Mouse (Mus musculus): ENCODE data around the gene Zcchc17. TPM values are rescaled to one million over a fixed set of nuclear protein-coding genes. Genes with fewer than 3 reads are reported as not detected.

The Zcchc17 gene
- polyA plus RNA-seq, 1 experiment: 24.0 TPM

DNA sequence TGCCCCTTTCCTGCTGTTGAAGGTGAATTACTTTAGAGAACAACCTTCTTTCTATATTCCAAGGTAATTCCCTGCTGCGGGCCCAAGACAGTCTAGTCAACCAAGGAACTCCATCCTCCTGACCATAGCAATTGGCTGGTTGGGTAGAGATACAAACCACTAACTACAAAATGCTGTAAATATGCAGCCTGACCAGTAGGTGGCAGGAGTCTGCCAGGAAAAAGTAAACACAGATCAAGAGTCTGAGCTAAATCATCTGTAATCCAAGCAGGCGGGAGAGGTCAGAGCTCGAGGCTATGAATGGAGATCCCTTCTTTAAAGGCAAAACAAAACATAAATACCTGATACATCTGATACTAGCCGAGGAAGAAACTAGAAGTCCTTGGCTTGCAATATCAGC lies 18.1 kb downstream of the Zcchc17 start:
- H3K36me3 ChIP-seq (ENCODE audit: control insufficient read depth, insufficient read depth): no peaks in the 10 kb centered on the region
- H3K27me3 ChIP-seq (ENCODE audit: control insufficient read depth, insufficient read depth, insufficient read length): no peaks in the 10 kb centered on the region
- H3K79me2 ChIP-seq (ENCODE audit: control insufficient read depth, insufficient read depth): no peaks in the 10 kb centered on the region
- H3ac ChIP-seq (ENCODE audit: control insufficient read depth, insufficient read length): no peak overlapping the region
- no peak for TF ChIP-seq REST (IDR thresholded peaks at IDR 0.05; ENCODE audit: insufficient read depth, insufficient read length)
- no peak for TF ChIP-seq MYOG (IDR thresholded peaks at IDR 0.05; ENCODE audit: control insufficient read depth in 1 of 3, insufficient read depth in 1 of 3, insufficient read length in 2 of 3, low read depth in 2 of 3)
- TF ChIP-seq E2F4 (IDR thresholded peaks at IDR 0.05; ENCODE audit: insufficient read depth): no peak
- TF ChIP-seq USF1 (IDR thresholded peaks at IDR 0.05; ENCODE audit: low read depth): no peak
- TF ChIP-seq POLR2A (IDR thresholded peaks at IDR 0.05; ENCODE audit: insufficient read length, low read depth): no peak
- no peak for TF ChIP-seq TCF3 (IDR thresholded peaks at IDR 0.05; ENCODE audit: insufficient read length, low read depth)
- no peak for TF ChIP-seq MAX (IDR thresholded peaks at IDR 0.05; ENCODE audit: low read depth)
- no peak for TF ChIP-seq MYOD1 (IDR thresholded peaks at IDR 0.05; ENCODE audit: control insufficient read depth in 1 of 3, insufficient read length in 2 of 3, low read depth in 2 of 3)
- H3K4me3 ChIP-seq: no peak overlapping the region
- H3K4me2 ChIP-seq (ENCODE audit: low read depth): no peak overlapping the region

DNA sequence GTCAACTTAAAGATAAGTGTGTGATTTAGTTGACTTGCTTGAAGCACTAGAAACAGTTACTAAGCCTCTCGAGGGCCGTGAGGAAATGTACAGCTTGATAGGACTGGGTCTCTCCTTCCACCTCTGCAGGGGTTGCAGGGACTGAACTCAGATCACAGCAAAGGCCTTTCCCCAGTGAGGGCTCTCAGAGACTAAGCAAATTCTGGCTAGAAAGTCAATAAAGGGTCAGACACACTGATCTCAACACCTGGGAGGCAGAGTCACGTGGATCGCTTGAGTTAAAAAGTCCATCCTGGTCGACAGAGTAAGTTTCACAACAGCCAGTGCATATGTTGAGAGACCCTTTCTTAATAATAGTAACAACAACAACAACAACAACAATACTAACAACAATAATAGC lies 23.9 kb downstream of the Zcchc17 start:
- Histone ChIP-seq H3K4me2 (ENCODE audit: low read depth) (no peak overlapping the region), H3K79me2 (ENCODE audit: control insufficient read depth, insufficient read depth) (no peaks in the 10 kb centered on the region), H3K27me3 (ENCODE audit: control insufficient read depth, insufficient read depth, insufficient read length) (no peaks in the 10 kb centered on the region), H3ac (ENCODE audit: control insufficient read depth, insufficient read length) (no peak overlapping the region), H3K4me3 (no peak overlapping the region), H3K36me3 (ENCODE audit: control insufficient read depth, insufficient read depth) (peaks cover 3% of the 10 kb centered on the region)
- TF ChIP-seq CEBPB (IDR thresholded peaks at IDR 0.05; ENCODE audit: insufficient read depth, poor library complexity, severe bottlenecking) (no peak), REST (IDR thresholded peaks at IDR 0.05; ENCODE audit: insufficient read depth, insufficient read length) (no peak), TCF12 (IDR thresholded peaks at IDR 0.05; ENCODE audit: insufficient read depth, poor library complexity, severe bottlenecking) (no peak), USF1 (IDR thresholded peaks at IDR 0.05; ENCODE audit: low read depth) (no peak), POLR2AphosphoS2 (IDR thresholded peaks at IDR 0.05; ENCODE audit: insufficient read length, low read depth) (no peak), TCF3 (IDR thresholded peaks at IDR 0.05; ENCODE audit: insufficient read length, low read depth) (no peak), MAX (IDR thresholded peaks at IDR 0.05; ENCODE audit: low read depth) (no peak), E2F4 (IDR thresholded peaks at IDR 0.05; ENCODE audit: insufficient read depth) (no peak), MYOG (IDR thresholded peaks at IDR 0.05; ENCODE audit: control insufficient read depth in 1 of 3, insufficient read depth in 1 of 3, insufficient read length in 2 of 3, low read depth in 2 of 3) (no peak), MYOD1 (IDR thresholded peaks at IDR 0.05; ENCODE audit: control insufficient read depth in 1 of 3, insufficient read length in 2 of 3, low read depth in 2 of 3) (no peak), POLR2A (IDR thresholded peaks at IDR 0.05; ENCODE audit: insufficient read length, low read depth) (no peak), SRF (IDR thresholded peaks at IDR 0.05; ENCODE audit: control insufficient read depth, insufficient read length, low read depth) (no peak)

DNA sequence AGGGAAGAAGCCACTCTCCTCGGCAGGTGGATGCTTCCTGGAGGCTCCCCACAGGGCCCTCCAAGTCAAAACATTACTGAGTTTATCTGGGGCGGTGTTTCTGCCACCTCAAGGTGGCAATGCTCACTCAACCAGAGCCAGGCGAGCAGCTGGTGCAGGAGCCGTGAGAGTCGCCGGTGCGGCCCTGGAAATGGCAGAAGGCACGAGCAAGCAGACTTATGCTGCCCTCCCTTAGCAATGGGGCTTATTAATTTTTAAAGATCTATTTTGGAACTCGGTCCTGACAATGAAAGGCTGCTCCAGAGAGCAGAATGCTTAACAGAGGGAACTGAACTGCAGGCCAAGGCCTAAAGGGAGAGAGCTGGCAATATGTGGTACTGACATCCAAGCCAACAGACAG lies 32.4 kb downstream of the Zcchc17 start:
- H3K79me2 ChIP-seq (ENCODE audit: control insufficient read depth, insufficient read depth): no peaks in the 10 kb centered on the region
- TF ChIP-seq TCF12 (IDR thresholded peaks at IDR 0.05; ENCODE audit: insufficient read depth, poor library complexity, severe bottlenecking): no peak
- TF ChIP-seq SRF (IDR thresholded peaks at IDR 0.05; ENCODE audit: control insufficient read depth, insufficient read length, low read depth): no peak
- TF ChIP-seq POLR2AphosphoS2 (IDR thresholded peaks at IDR 0.05; ENCODE audit: insufficient read length, low read depth): no peak
- no peak for TF ChIP-seq E2F4 (IDR thresholded peaks at IDR 0.05; ENCODE audit: insufficient read depth)
- no peak for TF ChIP-seq MYOG (IDR thresholded peaks at IDR 0.05; ENCODE audit: control insufficient read depth in 1 of 3, insufficient read depth in 1 of 3, insufficient read length in 2 of 3, low read depth in 2 of 3)
- no peak for TF ChIP-seq USF1 (IDR thresholded peaks at IDR 0.05; ENCODE audit: low read depth)
- no peak for TF ChIP-seq MAX (IDR thresholded peaks at IDR 0.05; ENCODE audit: low read depth)
- no peak for TF ChIP-seq REST (IDR thresholded peaks at IDR 0.05; ENCODE audit: insufficient read depth, insufficient read length)
- TF ChIP-seq MYOD1 (IDR thresholded peaks at IDR 0.05; ENCODE audit: control insufficient read depth in 1 of 3, insufficient read length in 2 of 3, low read depth in 2 of 3): no peak
- TF ChIP-seq POLR2A (IDR thresholded peaks at IDR 0.05; ENCODE audit: insufficient read length, low read depth): no peak
- no peak for TF ChIP-seq TCF3 (IDR thresholded peaks at IDR 0.05; ENCODE audit: insufficient read length, low read depth)
- no peak for TF ChIP-seq CEBPB (IDR thresholded peaks at IDR 0.05; ENCODE audit: insufficient read depth, poor library complexity, severe bottlenecking)
- H3K36me3 ChIP-seq (ENCODE audit: control insufficient read depth, insufficient read depth): peaks cover 10% of the 10 kb centered on the region
- H3K4me2 ChIP-seq (ENCODE audit: low read depth): no peak overlapping the region
- no peak overlapping the region for H3ac ChIP-seq (ENCODE audit: control insufficient read depth, insufficient read length)
- H3K27me3 ChIP-seq (ENCODE audit: control insufficient read depth, insufficient read depth, insufficient read length): no peaks in the 10 kb centered on the region
- H3K4me3 ChIP-seq: no peak overlapping the region

DNA sequence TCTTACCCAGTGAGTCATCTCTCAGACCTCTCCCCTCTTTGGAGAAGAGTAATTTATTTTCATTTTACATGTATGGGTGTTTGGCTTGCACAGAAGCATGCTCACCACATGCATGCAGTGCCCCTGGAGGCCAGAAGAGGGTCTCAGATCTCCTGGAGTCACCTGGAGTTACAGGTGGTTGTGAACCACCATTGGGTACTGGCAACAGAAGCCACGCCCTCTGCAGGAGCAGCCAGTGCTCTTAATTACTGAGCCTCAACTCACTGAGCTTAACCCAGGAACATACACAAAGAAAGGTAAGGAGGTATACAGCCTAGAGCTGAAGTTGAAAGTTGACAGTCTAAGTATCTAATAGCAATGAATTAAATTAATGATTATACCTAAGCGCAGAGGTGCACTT lies 34.3 kb downstream of the Zcchc17 start:
- Histone ChIP-seq H3K36me3 (ENCODE audit: control insufficient read depth, insufficient read depth) (peaks cover 3% of the 10 kb centered on the region), H3ac (ENCODE audit: control insufficient read depth, insufficient read length) (no peak overlapping the region), H3K4me2 (ENCODE audit: low read depth) (no peak overlapping the region), H3K4me3 (no peak overlapping the region), H3K27me3 (ENCODE audit: control insufficient read depth, insufficient read depth, insufficient read length) (no peaks in the 10 kb centered on the region), H3K79me2 (ENCODE audit: control insufficient read depth, insufficient read depth) (no peaks in the 10 kb centered on the region)
- no peak for TF ChIP-seq CEBPB (IDR thresholded peaks at IDR 0.05; ENCODE audit: insufficient read depth, poor library complexity, severe bottlenecking)
- no peak for TF ChIP-seq REST (IDR thresholded peaks at IDR 0.05; ENCODE audit: insufficient read depth, insufficient read length)
- TF ChIP-seq TCF3 (IDR thresholded peaks at IDR 0.05; ENCODE audit: insufficient read length, low read depth): no peak
- no peak for TF ChIP-seq TCF12 (IDR thresholded peaks at IDR 0.05; ENCODE audit: insufficient read depth, poor library complexity, severe bottlenecking)
- no peak for TF ChIP-seq E2F4 (IDR thresholded peaks at IDR 0.05; ENCODE audit: insufficient read depth)
- TF ChIP-seq POLR2AphosphoS2 (IDR thresholded peaks at IDR 0.05; ENCODE audit: insufficient read length, low read depth): no peak
- TF ChIP-seq MYOD1 (IDR thresholded peaks at IDR 0.05; ENCODE audit: control insufficient read depth in 1 of 3, insufficient read length in 2 of 3, low read depth in 2 of 3): no peak

DNA sequence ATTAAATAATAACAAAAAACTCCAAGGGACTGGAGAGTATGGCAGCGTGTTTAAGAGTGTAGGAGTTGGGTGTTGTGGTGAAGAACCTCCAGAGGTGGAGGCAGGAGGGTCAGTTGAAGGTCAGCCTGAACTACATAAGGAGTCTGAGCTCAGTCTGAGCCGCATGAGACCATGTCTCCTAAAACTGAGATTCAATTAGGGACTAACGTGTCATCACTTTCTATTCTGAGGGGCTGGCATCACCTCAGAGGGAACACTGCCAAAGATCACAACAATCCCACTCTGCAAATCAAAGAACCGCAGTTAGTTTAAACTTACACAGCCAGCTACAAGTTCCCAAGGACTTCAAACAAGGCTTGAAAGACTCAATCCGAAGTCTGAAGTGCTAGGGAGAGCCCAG lies 36.1 kb downstream of the Zcchc17 start:
- H3K36me3 ChIP-seq (ENCODE audit: control insufficient read depth, insufficient read depth): no peaks in the 10 kb centered on the region
- no peak for TF ChIP-seq TCF12 (IDR thresholded peaks at IDR 0.05; ENCODE audit: insufficient read depth, poor library complexity, severe bottlenecking)
- TF ChIP-seq E2F4 (IDR thresholded peaks at IDR 0.05; ENCODE audit: insufficient read depth): no peak
- no peaks in the 10 kb centered on the region for H3K27me3 ChIP-seq (ENCODE audit: control insufficient read depth, insufficient read depth, insufficient read length)
- no peak overlapping the region for H3K4me2 ChIP-seq (ENCODE audit: low read depth)
- no peak overlapping the region for H3K4me3 ChIP-seq
- H3K79me2 ChIP-seq (ENCODE audit: control insufficient read depth, insufficient read depth): no peaks in the 10 kb centered on the region
- no peak overlapping the region for H3ac ChIP-seq (ENCODE audit: control insufficient read depth, insufficient read length)

All from myocyte (in vitro differentiated cells).